Mouse (Mus musculus) erythroblast, embryonic 14.5 days (primary cell): ENCODE measurements around the gene Obscn.

Experiments
- GATA1 ChIP-seq: IDR thresholded peaks from 2 replicates; pipeline ENCODE4 v1.6.1; 2012; ENCODE audit warnings: low read length, inconsistent platforms, mixed read lengths
- TAL1 ChIP-seq: IDR thresholded peaks from 3 replicates; pipeline ENCODE4 v1.6.1; 2012; ENCODE audit warnings: low read length, inconsistent platforms, mixed read lengths

- TF ChIP-seq GATA1, result no peak
- TF ChIP-seq TAL1, result no peak
Observed at GRCm38 (mm10) chr11:59070321-59070720, 65.9 kb downstream of the Obscn start.
